19 mouse cellular contexts compared by ENCODE assay signal in the genomic region with DNA sequence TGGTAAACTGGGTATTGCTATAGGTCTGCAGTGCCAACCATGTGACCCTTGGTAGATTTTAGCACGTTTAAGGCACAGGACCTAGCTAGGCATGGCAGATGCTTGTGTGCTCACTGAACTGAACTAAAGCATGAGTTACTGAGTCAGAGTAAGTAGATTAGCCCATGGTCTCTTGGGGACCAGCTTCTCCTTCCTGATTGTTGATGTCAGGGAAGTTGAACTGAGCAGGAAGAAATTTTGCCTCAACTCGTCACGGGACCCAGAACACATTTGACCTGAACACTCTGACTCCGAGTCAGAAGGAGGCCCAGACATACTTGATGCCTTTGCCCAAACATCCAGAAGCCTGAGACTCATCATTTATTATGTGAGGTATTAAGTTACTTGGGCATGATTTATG.
"Had no signal": no experiment of that assay in that cellular context is flagged by ENCODE, and none has a peak within 500 bp of the region (broad histone marks: within the 10 kb centered on the region; RNA-seq: fewer than 3 reads in every experiment).

No protein-coding gene starts in this region.

- H3K4me3 ChIP-seq: midbrain, embryonic 13.5 days; midbrain, embryonic 15.5 days; myocyte; neural tube, embryonic 13.5 days; neural tube, embryonic 15.5 days; stomach, embryonic 15.5 days had no signal

- H3K27ac ChIP-seq: midbrain, embryonic 13.5 days; midbrain, embryonic 15.5 days; neural tube, embryonic 13.5 days; neural tube, embryonic 15.5 days; stomach, embryonic 15.5 days; stomach, postnatal 0 days had no signal

- H3K9me3 ChIP-seq: midbrain, embryonic 13.5 days; midbrain, embryonic 15.5 days; neural tube, embryonic 13.5 days; neural tube, embryonic 15.5 days; stomach, embryonic 15.5 days had no signal

- H3K27me3 ChIP-seq: midbrain, embryonic 13.5 days; midbrain, embryonic 15.5 days; neural tube, embryonic 13.5 days; neural tube, embryonic 15.5 days; stomach, embryonic 15.5 days had no signal

- ATAC-seq: midbrain, embryonic 13.5 days; midbrain, embryonic 15.5 days had no signal

- H3K9ac ChIP-seq: lung, embryonic 14.5 days; midbrain, embryonic 13.5 days; midbrain, embryonic 15.5 days; neural tube, embryonic 13.5 days; neural tube, embryonic 15.5 days; stomach, embryonic 15.5 days had no signal

- H3K4me1 ChIP-seq: midbrain, embryonic 13.5 days; midbrain, embryonic 15.5 days; neural tube, embryonic 13.5 days; neural tube, embryonic 15.5 days; stomach, embryonic 15.5 days had no signal

- H3K4me2 ChIP-seq: lung, embryonic 14.5 days; midbrain, embryonic 11.5 days; midbrain, embryonic 13.5 days; midbrain, embryonic 15.5 days; neural tube, embryonic 13.5 days; neural tube, embryonic 15.5 days; stomach, embryonic 15.5 days had no signal

- DNase-seq: lung, adult 18-20 months; lung, embryonic 14.5 days; lung, postnatal 10 days; lung, postnatal 4 days; retina, postnatal 1 day; right cerebral cortex, adult 18-20 months; right cerebral cortex, postnatal 25 days; right cerebral cortex, postnatal 4 days; spleen, adult 18-20 months; thymus, adult 2 months; thymus, postnatal 25 days had no signal
